Mouse (Mus musculus) G1E (cell line): ENCODE data around the gene Odf2l.

ENCODE experiments used
- CTCF ChIP-seq: IDR thresholded peaks from 2 replicates; pipeline ENCODE4 v1.5.1; 2012; ENCODE audit warnings: low read depth, low read length, inconsistent platforms, mixed read lengths
- GATA1 ChIP-seq: IDR thresholded peaks from 2 replicates; pipeline ENCODE4 v1.6.1; 2012; ENCODE audit warnings: borderline replicate concordance, low read length, inconsistent platforms, mixed read lengths
- GATA2 ChIP-seq: IDR thresholded peaks from 2 replicates; pipeline ENCODE4 v1.6.1; 2012; ENCODE audit warnings: low read depth, low read length, inconsistent platforms, borderline replicate concordance
- POLR2AphosphoS5 ChIP-seq: IDR thresholded peaks from 2 replicates; pipeline ENCODE4 v1.6.1; 2012; ENCODE audit warnings: low read depth, low read length, inconsistent platforms; ENCODE audit not compliant: insufficient replicate concordance
- TAL1 ChIP-seq: conservative IDR thresholded peaks from 2 replicates; pipeline ENCODE4 v1.6.1; 2012; ENCODE audit warnings: low read depth, low read length, inconsistent platforms, mixed read lengths

GRCm38 (mm10) chr3:145115169-145115568, 3.2 kb upstream of the Odf2l start:
- TF ChIP-seq GATA2 (no peak), CTCF (no peak), GATA1 (no peak), TAL1 (no peak; the same call in 1 of the 2 replicates), POLR2AphosphoS5 (no peak)
